Mouse (Mus musculus) liver, postnatal 0 days (tissue): Measurements from ENCODE around the gene Unc119. TPM values are rescaled to one million over a fixed set of nuclear protein-coding genes. Genes with fewer than 3 reads are reported as not detected.

Experiments
- ATAC-seq: fragments of 200-750 bp; cut with Nextera tagmentation; 2 replicates; pipeline ENCODE4 v1.8.0; 2017; ENCODE audit warnings: mild to moderate bottlenecking, moderate library complexity
- DNase-seq: peaks from one replicate; pipeline ENCODE4 v3.0.0-alpha.2; 2016
- H3K27ac ChIP-seq: fragments of 300-500 bp; sonication (generic); 2 replicates; pipeline ENCODE4 v1.5.1; 2014; ENCODE audit warnings: antibody characterized with exemption, moderate library complexity, mild to moderate bottlenecking, low read depth
- H3K27me3 ChIP-seq: fragments of 300-500 bp; sonication (generic); 2 replicates; pipeline ENCODE4 v1.6.1; 2014; ENCODE audit warnings: low read length, control low read depth, mixed read lengths; ENCODE audit not compliant: insufficient read depth
- H3K36me3 ChIP-seq: fragments of 300-500 bp; sonication (generic); replicated peaks from 2 replicates; pipeline ENCODE4 v1.6.1; 2014; ENCODE audit warnings: mild to moderate bottlenecking, control low read depth, low read length, moderate library complexity, mixed read lengths; ENCODE audit not compliant: insufficient read depth
- H3K4me1 ChIP-seq: fragments of 300-500 bp; sonication (generic); 2 replicates; pipeline ENCODE4 v1.6.1; 2014; ENCODE audit warnings: antibody characterized with exemption, mild to moderate bottlenecking, control low read depth; ENCODE audit not compliant: insufficient read depth
- H3K4me2 ChIP-seq: fragments of 300-500 bp; sonication (generic); 2 replicates; pipeline ENCODE4 v1.6.1; 2014; ENCODE audit warnings: low read depth, mild to moderate bottlenecking, low read length, moderate library complexity, mixed read lengths
- H3K4me3 ChIP-seq: fragments of 300-500 bp; sonication (generic); 2 replicates; pipeline ENCODE4 v1.5.1; 2014; ENCODE audit warnings: low read depth, low read length
- H3K9ac ChIP-seq: fragments of 300-500 bp; sonication (generic); replicated peaks from 2 replicates; pipeline ENCODE4 v1.6.1; 2014; ENCODE audit warnings: mild to moderate bottlenecking, moderate library complexity
- H3K9me3 ChIP-seq: fragments of 300-500 bp; sonication (generic); 2 replicates; pipeline ENCODE4 v1.6.1; 2016; ENCODE audit warnings: mild to moderate bottlenecking, control low read depth, low read length, mixed read lengths
- CTCF ChIP-seq: sonication (generic); IDR thresholded peaks from 2 replicates; pipeline ENCODE4 v1.5.1; 2016; ENCODE audit warnings: antibody characterized with exemption, low read depth
- EP300 ChIP-seq: IDR thresholded peaks from 2 replicates; pipeline ENCODE4 v1.6.1; 2016; ENCODE audit warnings: antibody characterized with exemption, low read depth, mild to moderate bottlenecking
- WGBS: fragments of 180-500 bp; shearing (Covaris S2); extraction: QIAGEN DNeasy Blood & Tissue Kit; methylation state at CpG from one replicate; pipeline ENCODE4 v1.1.7; 2014; ENCODE audit not compliant: insufficient replicate concordance; 5-methylcytosine and 5-hydroxymethylcytosine counted together
- polyA plus RNA-seq: library from polyadenylated mRNA; unstranded; fragments of >200 nt; fragmentation: Nextera tagmentation; extraction: Ambion mirVana; gene quantifications from 2 replicates; pipeline ENCODE4 v1.2.1, GENCODE M21; 2015

The Unc119 gene
- polyA plus RNA-seq, 1 experiment from 2014 or later = 63.7 TPM

GRCm38 (mm10) chr11:78355471-78356238 lies 12.4 kb downstream of the Unc119 start:
- DNase-seq (peak; percentile 84), ATAC-seq (no peak)
- Histone ChIP-seq H3K36me3 (no peaks in the 10 kb centered on the region), H3K27me3 (no peaks in the 10 kb centered on the region), H3K27ac (no peak overlapping the region), H3K9ac (no peak overlapping the region), H3K4me3 (no peak overlapping the region), H3K9me3 (no peaks in the 10 kb centered on the region), H3K4me1 (peaks cover 10% of the 10 kb centered on the region), H3K4me2 (no peak overlapping the region)
- 30% methylated on average over 4 of the region's 4 CpGs for WGBS
- TF ChIP-seq CTCF (peak; percentile 87), EP300 (no peak)

GRCm38 (mm10) chr11:78358330-78359007 lies 15.2 kb downstream of the Unc119 start:
- TF ChIP-seq EP300 (no peak), CTCF (peak; percentile 77)
- no peak for ATAC-seq
- Histone ChIP-seq H3K9me3 (no peaks in the 10 kb centered on the region), H3K9ac (no peak overlapping the region), H3K27ac (no peak overlapping the region), H3K36me3 (no peaks in the 10 kb centered on the region), H3K27me3 (no peaks in the 10 kb centered on the region), H3K4me3 (no peak overlapping the region), H3K4me2 (no peak overlapping the region), H3K4me1 (peaks cover 7% of the 10 kb centered on the region; the same call in 1 of the 2 replicates)
- peak; percentile 72 for DNase-seq
- WGBS = 26% methylated on average over 21 of the region's 22 CpGs

- Histone ChIP-seq H3K36me3 (no peaks in the 10 kb centered on the region), H3K27ac (no peak overlapping the region), H3K4me3 (peak overlapping the region; percentile 50), H3K9ac (no peak overlapping the region), H3K4me1 (peaks cover 16% of the 10 kb centered on the region), H3K27me3 (no peaks in the 10 kb centered on the region), H3K4me2 (peak overlapping the region; percentile 79), H3K9me3 (no peaks in the 10 kb centered on the region)
- DNase-seq (peak; percentile 85), ATAC-seq (peak; percentile 78)
- no peak for TF ChIP-seq EP300
- TF ChIP-seq CTCF = peak; percentile 84
- WGBS = 8% methylated on average over 13 of the region's 13 CpGs
Measured at GRCm38 (mm10) chr11:78360125-78360788, 17.0 kb downstream of the Unc119 start.

GRCm38 (mm10) chr11:78360789-78361131 lies 17.5 kb downstream of the Unc119 start:
- Histone ChIP-seq H3K4me2 (no peak overlapping the region), H3K4me3 (no peak overlapping the region), H3K9ac (no peak overlapping the region), H3K27ac (no peak overlapping the region), H3K36me3 (no peaks in the 10 kb centered on the region), H3K27me3 (no peaks in the 10 kb centered on the region), H3K9me3 (no peaks in the 10 kb centered on the region), H3K4me1 (peaks cover 16% of the 10 kb centered on the region)
- ATAC-seq (no peak), DNase-seq (no peak)
- no peak for TF ChIP-seq EP300
- TF ChIP-seq CTCF = no peak
- WGBS = 65% methylated on average over 2 of the region's 2 CpGs

GRCm38 (mm10) chr11:78363309-78364007 lies 20.2 kb downstream of the Unc119 start:
- H3K27ac ChIP-seq = no peak overlapping the region
- ATAC-seq (no peak), DNase-seq (no peak)
- 66% methylated on average over 13 of the region's 13 CpGs for WGBS
- H3K4me2 ChIP-seq = no peak overlapping the region
- H3K4me1 ChIP-seq = peaks cover 16% of the 10 kb centered on the region
- no peak overlapping the region for H3K4me3 ChIP-seq
- H3K27me3 ChIP-seq = no peaks in the 10 kb centered on the region
- H3K9ac ChIP-seq = no peak overlapping the region
- no peaks in the 10 kb centered on the region for H3K9me3 ChIP-seq
- no peak for TF ChIP-seq EP300
- no peak for TF ChIP-seq CTCF
- H3K36me3 ChIP-seq = no peaks in the 10 kb centered on the region

GRCm38 (mm10) chr11:78364103-78364502 lies 20.8 kb downstream of the Unc119 start:
- H3K36me3 ChIP-seq = no peaks in the 10 kb centered on the region
- no peak overlapping the region for H3K4me3 ChIP-seq
- no peak for ATAC-seq
- no peak overlapping the region for H3K27ac ChIP-seq
- TF ChIP-seq CTCF (no peak), EP300 (no peak)
- DNase-seq = no peak
- 40% methylated on average over 8 of the region's 8 CpGs for WGBS
- H3K27me3 ChIP-seq = no peaks in the 10 kb centered on the region
- H3K9me3 ChIP-seq = no peaks in the 10 kb centered on the region
- H3K9ac ChIP-seq = no peak overlapping the region
- H3K4me1 ChIP-seq = peaks cover 16% of the 10 kb centered on the region
- no peak overlapping the region for H3K4me2 ChIP-seq
